Mouse (Mus musculus): Measurements from ENCODE around the gene Col20a1.

The Col20a1 gene

GRCm38 (mm10) chr2:181065827-181066226 is 79.5 kb downstream of the Col20a1 start:
- in situ Hi-C loops (cut with MseI, MboI), result no loop called here
